Mouse (Mus musculus): Measurements from ENCODE around the gene Mbtd1.

DNA sequence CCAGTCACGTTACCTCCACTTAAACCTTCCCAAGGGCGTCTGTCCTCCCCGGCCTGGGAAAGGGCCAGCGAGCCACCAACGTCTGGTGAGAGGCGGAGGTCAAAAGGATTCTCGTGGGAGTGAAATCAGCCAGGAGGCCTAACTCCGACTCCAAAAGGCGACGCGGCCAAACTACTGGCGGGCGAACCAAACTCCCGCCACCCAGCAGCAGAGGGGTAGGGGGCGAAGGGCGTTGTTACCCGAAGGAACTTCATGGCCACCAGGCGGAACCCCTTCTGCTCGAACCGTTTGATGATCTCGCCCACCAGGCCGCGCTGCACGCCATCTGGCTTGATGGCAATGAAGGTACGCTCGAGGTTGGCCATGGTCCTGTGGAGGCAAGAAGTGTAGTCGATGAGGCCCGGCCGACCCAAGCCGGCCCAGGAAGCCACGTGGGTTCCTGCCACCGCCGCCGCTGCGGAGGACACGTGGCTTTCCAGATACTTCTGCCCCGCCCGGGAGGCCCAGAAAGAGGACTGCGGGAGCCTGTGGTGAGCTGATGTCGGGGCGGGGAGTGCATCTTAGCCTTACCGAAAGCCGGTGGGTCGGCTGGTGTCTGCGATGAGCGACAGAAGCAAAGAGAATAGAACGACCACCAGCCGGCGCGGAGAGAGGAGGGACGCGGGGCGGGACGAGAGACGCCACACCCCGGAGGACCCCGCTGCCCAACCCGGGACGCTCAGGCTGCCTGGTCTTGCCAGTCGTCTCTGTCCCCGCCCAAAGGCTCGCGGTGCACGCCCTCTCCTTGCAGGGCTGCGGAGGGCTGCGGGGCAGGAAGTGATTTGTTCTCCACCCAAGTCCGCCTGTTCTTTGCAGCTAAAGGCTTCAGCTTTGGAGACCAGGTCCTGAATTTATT lies 69.9 kb downstream of the Mbtd1 start:
- TF ChIP-seq POLR2A (IDR thresholded peaks at IDR 0.05; ENCODE audit: borderline replicate concordance, insufficient read depth, low read length) (peak; percentile 55; the same call in 1 of the 2 replicates), CTCF (IDR thresholded peaks at IDR 0.05; ENCODE audit: borderline replicate concordance, insufficient read depth, low read depth, low read length) (no peak)

All from cerebellum, adult 2 months (tissue).